Mouse (Mus musculus): ENCODE results near the gene AU022252. TPM values are rescaled to one million over a fixed set of nuclear protein-coding genes. Genes with fewer than 3 reads are reported as not detected.
"Not testable (repeated sequence)": the region's sequence is repeated elsewhere in the genome, so short reads cannot be mapped to it uniquely, and the experiment has no call there.

The AU022252 gene
- polyA plus RNA-seq (2015; fragmentation: Nextera tagmentation; extraction: Ambion mirVana), result 34.4 and 40.8 TPM in 2 replicates

- no peaks in the 10 kb centered on the region for H3K9me3 ChIP-seq
- peak; percentile 95 for ATAC-seq (ENCODE audit: borderline replicate concordance, extremely low read depth, low FRiP score, low TSS enrichment)
- H3K36me3 ChIP-seq, result peaks cover 11% of the 10 kb centered on the region; the same call in 1 of the 2 replicates
- H3K4me3 ChIP-seq, result peak within 1 kb of the TSS; percentile 64
- H3K27ac ChIP-seq, result peak within 1 kb of the TSS; percentile 77
- H3K27me3 ChIP-seq, result no peaks in the 10 kb centered on the region
- H3K9ac ChIP-seq, result peak within 1 kb of the TSS; percentile 75
- H3K4me1 ChIP-seq, result peaks cover 13% of the 10 kb centered on the region
- H3K4me2 ChIP-seq, result peak within 1 kb of the TSS; percentile 72
- WGBS, result under 1% methylated on average over 65 of the region's 71 CpGs
Measured at GRCm38 (mm10) chr4:119232410-119233255, at the start of gene AU022252, which contains the start of gene P3h1. Gene AU022252, minus strand, starts transcription at chr4:119232712. Gene P3h1, plus strand, starts transcription at chr4:119232915.

- H3K27me3 ChIP-seq; ATAC-seq (ENCODE audit: borderline replicate concordance, extremely low read depth, low FRiP score, low TSS enrichment); H3K9me3 ChIP-seq; H3K27ac ChIP-seq; H3K9ac ChIP-seq; H3K4me2 ChIP-seq; H3K4me1 ChIP-seq; H3K4me3 ChIP-seq: not testable (repeated sequence)
- H3K36me3 ChIP-seq, result peaks cover 90% of the 10 kb centered on the region
- 87% methylated on average over 15 of the region's 15 CpGs for whole genome bisulfite sequencing
Measured at GRCm38 (mm10) chr4:119278784-119279183, 46.3 kb upstream of the AU022252 start.

DNA sequence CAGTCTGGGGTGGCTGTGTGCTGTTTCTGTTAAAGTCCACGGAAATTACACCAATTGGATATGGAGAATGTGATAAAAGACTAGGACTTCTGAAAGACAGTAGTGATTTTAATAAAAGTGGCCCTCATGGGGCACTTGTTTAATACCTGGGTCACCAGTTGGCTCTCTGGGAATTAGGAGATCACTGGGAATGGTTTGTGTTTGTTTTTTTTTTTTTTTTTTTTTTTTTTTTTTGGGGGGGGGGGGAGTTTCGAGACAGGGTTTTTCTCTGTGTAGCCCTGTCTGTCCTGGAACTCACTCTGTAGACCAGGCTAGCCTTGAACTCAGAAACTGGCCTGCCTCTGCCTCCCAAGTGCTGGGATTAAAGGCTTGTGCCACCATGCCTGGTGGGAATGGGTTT, 43.2 kb upstream of the AU022252 start:
- Histone ChIP-seq H3K4me1 (no peaks in the 10 kb centered on the region), H3K27me3 (no peaks in the 10 kb centered on the region), H3K9ac (no peak overlapping the region), H3K4me3 (no peak overlapping the region), H3K36me3 (peaks cover 85% of the 10 kb centered on the region), H3K27ac (peak overlapping the region; percentile 70), H3K4me2 (no peak overlapping the region), H3K9me3 (no peaks in the 10 kb centered on the region)
- no peak for ATAC-seq (ENCODE audit: borderline replicate concordance, extremely low read depth, low FRiP score, low TSS enrichment)
- WGBS, result 70% methylated on average over 2 of the region's 2 CpGs

GRCm38 (mm10) chr4:119275226-119275625, 42.7 kb upstream of the AU022252 start:
- Histone ChIP-seq H3K27me3 (no peaks in the 10 kb centered on the region), H3K9ac (no peak overlapping the region), H3K4me1 (no peaks in the 10 kb centered on the region), H3K36me3 (peaks cover 86% of the 10 kb centered on the region), H3K27ac (peak overlapping the region; percentile 70), H3K9me3 (no peaks in the 10 kb centered on the region), H3K4me3 (no peak overlapping the region), H3K4me2 (no peak overlapping the region)
- ATAC-seq (ENCODE audit: borderline replicate concordance, extremely low read depth, low FRiP score, low TSS enrichment), result no peak
- WGBS, result 71% methylated on average over 2 of the region's 2 CpGs

DNA sequence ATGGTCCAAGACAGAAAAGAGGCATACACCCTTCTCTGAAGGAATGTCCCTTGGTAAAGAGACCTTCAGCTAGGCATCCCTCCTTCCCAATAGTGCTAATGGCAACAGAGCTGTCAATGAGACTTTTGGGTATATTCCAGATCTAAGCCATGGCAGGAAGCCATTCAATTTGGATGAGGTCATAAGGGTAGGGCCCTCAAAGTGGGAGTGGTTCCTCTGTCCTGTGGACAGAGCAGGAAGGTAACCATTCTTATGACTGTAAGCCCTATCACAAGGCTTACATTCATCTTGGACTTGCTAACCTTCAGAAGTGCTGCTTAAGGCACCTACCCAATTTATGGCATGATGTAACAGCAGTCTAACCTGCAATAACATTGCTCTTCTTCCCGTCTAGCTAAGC, 42.1 kb upstream of the AU022252 start:
- Histone ChIP-seq H3K4me3 (no peak overlapping the region), H3K4me2 (no peak overlapping the region), H3K27me3 (no peaks in the 10 kb centered on the region), H3K9me3 (no peaks in the 10 kb centered on the region), H3K27ac (peak overlapping the region; percentile 46), H3K4me1 (no peaks in the 10 kb centered on the region), H3K9ac (no peak overlapping the region), H3K36me3 (peaks cover 85% of the 10 kb centered on the region)
- WGBS, result 71% methylated on average over 1 of the region's 1 CpGs
- no peak for ATAC-seq (ENCODE audit: borderline replicate concordance, extremely low read depth, low FRiP score, low TSS enrichment)

DNA sequence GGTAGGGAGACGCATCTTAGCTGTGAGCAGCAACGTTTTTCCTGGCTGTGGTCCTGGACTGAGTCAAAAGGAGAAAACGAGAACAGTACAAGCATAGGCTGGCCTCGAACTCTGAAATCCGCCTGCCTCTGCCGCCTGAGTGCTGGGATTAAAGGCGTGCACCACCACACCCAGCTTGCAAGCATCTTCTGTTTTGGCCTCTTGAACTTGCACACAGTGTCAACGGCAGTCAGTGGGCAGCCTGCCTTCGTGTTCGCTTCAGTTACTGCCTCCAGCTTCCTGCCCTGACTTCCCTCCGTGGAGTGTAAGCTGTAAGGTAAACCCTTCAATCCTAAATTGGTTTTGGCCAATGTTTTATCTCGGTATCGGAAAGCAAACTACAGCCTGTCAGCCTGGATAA, 34.1 kb upstream of the AU022252 start:
- H3K36me3 ChIP-seq, result peaks cover 18% of the 10 kb centered on the region
- H3K27ac ChIP-seq, result no peak overlapping the region
- H3K4me1 ChIP-seq, result no peaks in the 10 kb centered on the region
- WGBS, result 63% methylated on average over 13 of the region's 13 CpGs
- H3K27me3 ChIP-seq, result no peaks in the 10 kb centered on the region
- ATAC-seq (ENCODE audit: borderline replicate concordance, extremely low read depth, low FRiP score, low TSS enrichment), result no peak
- no peak overlapping the region for H3K4me3 ChIP-seq
- H3K9ac ChIP-seq, result no peak overlapping the region
- no peak overlapping the region for H3K4me2 ChIP-seq
- H3K9me3 ChIP-seq, result no peaks in the 10 kb centered on the region

DNA sequence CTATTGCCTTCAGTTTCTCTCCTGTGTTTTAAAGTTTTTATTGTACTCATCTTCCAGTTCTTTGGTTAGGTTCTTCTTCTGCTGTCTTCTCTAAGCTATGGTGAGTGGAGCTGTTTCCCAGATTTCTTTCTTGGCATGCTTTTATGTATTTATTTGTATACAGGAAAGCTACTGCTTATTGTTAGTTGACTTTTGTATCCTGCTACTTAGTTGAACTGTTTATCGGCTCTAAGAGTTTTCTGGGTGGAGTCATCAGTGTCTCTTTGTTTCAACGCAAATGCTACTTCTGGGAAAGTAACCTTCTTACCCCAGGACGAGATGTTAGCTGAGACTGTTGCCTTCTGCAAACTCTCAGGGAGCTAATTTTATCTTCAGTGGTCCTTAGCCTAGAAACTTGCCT, 30.9 kb upstream of the AU022252 start:
- H3K36me3 ChIP-seq, result no peaks in the 10 kb centered on the region
- WGBS, result 53% methylated on average over 3 of the region's 3 CpGs
- no peak overlapping the region for H3K4me2 ChIP-seq
- ATAC-seq (ENCODE audit: borderline replicate concordance, extremely low read depth, low FRiP score, low TSS enrichment), result no peak
- H3K4me3 ChIP-seq, result no peak overlapping the region
- H3K27me3 ChIP-seq, result no peaks in the 10 kb centered on the region
- H3K9me3 ChIP-seq, result no peaks in the 10 kb centered on the region
- no peak overlapping the region for H3K27ac ChIP-seq
- H3K9ac ChIP-seq, result no peak overlapping the region
- no peaks in the 10 kb centered on the region for H3K4me1 ChIP-seq

DNA sequence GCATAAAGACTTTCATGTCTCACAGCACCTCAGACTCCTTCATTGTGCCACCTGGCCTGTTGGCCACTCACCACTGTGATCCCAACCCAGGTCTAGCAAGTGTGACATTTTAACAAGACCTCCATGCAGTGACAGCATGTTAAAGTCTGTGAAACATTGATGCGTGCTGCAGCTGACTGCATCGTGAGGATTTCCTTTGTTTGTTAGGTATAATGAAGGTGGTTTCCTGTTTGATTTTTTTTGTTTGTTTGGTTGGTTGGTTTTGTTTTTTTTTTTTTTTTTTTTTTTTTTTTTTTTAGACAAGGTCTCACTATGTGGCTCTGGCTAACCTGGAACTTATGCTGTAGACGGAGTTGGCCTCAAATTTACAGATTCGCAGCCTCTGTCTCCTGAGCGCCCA, 30.0 kb upstream of the AU022252 start:
- no peak overlapping the region for H3K4me3 ChIP-seq
- H3K4me2 ChIP-seq, result no peak overlapping the region
- H3K27ac ChIP-seq, result no peak overlapping the region
- H3K4me1 ChIP-seq, result no peaks in the 10 kb centered on the region
- no peaks in the 10 kb centered on the region for H3K9me3 ChIP-seq
- no peak for ATAC-seq (ENCODE audit: borderline replicate concordance, extremely low read depth, low FRiP score, low TSS enrichment)
- H3K9ac ChIP-seq, result no peak overlapping the region
- no peaks in the 10 kb centered on the region for H3K36me3 ChIP-seq
- H3K27me3 ChIP-seq, result no peaks in the 10 kb centered on the region
- 87% methylated on average over 5 of the region's 5 CpGs for WGBS

GRCm38 (mm10) chr4:119261087-119261713, 28.7 kb upstream of the AU022252 start:
- H3K4me2 ChIP-seq, result no peak overlapping the region
- no peak overlapping the region for H3K27ac ChIP-seq
- no peaks in the 10 kb centered on the region for H3K36me3 ChIP-seq
- H3K4me1 ChIP-seq, result no peaks in the 10 kb centered on the region
- no peaks in the 10 kb centered on the region for H3K27me3 ChIP-seq
- no peak overlapping the region for H3K4me3 ChIP-seq
- no peak overlapping the region for H3K9ac ChIP-seq
- no peak for ATAC-seq (ENCODE audit: borderline replicate concordance, extremely low read depth, low FRiP score, low TSS enrichment)
- H3K9me3 ChIP-seq, result no peaks in the 10 kb centered on the region
- 45% methylated on average over 7 of the region's 7 CpGs for WGBS

DNA sequence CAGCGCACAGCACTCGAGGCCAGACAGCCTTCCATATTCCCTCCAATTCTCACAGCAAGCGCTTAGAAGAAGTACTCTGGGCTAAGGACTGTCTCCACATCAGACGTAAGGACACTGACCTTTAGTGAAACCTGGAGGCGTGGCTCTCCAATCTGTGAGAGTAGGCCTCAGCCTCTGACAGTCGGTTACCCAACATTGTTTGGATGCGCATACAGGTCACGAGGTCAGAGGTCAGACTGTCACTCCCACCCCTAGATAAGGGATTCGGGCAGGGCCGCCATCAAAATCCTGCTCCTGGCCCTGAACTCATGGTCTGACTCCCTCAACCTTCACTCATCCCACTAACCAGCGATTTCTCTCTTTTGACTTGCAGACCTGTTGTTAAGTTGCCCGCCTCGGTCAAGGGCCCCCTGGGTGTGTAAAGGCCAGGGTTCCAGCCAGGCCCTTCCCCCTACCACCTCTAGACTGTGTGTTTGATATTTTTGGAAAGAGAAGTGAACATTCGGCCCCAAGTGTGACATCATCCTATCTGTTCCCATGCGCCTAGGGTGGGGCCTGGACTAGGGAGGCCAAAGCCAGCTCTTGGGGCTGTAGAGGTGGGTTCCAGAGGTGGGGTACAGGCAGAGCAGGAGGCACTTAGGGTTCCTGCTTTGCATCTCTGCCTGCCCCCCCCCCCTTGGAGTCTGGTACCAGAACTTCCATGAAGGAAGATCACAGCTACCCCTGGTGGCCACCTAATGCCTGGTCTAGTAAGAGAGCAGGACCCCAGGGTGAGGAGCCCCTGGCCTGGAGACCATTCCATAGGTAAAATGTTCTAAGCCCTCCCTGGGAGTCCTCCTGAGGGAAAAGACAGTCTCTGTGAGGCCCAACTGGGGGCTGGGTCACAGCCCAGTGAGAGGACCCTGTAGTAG, 27.1 kb upstream of the AU022252 start:
- Histone ChIP-seq H3K9ac (no peak overlapping the region), H3K27me3 (no peaks in the 10 kb centered on the region), H3K36me3 (no peaks in the 10 kb centered on the region), H3K27ac (no peak overlapping the region), H3K4me3 (no peak overlapping the region), H3K4me1 (no peaks in the 10 kb centered on the region), H3K9me3 (no peaks in the 10 kb centered on the region), H3K4me2 (no peak overlapping the region)
- no peak for ATAC-seq (ENCODE audit: borderline replicate concordance, extremely low read depth, low FRiP score, low TSS enrichment)
- 74% methylated on average over 15 of the region's 15 CpGs for WGBS

- Histone ChIP-seq H3K4me1 (peaks cover 15% of the 10 kb centered on the region), H3K9ac (no peak overlapping the region), H3K9me3 (no peaks in the 10 kb centered on the region), H3K27ac (no peak overlapping the region), H3K4me2 (no peak overlapping the region), H3K27me3 (no peaks in the 10 kb centered on the region), H3K4me3 (no peak overlapping the region), H3K36me3 (no peaks in the 10 kb centered on the region)
- no peak for ATAC-seq (ENCODE audit: borderline replicate concordance, extremely low read depth, low FRiP score, low TSS enrichment)
- WGBS, result 46% methylated on average over 6 of the region's 6 CpGs
Measured at GRCm38 (mm10) chr4:119257083-119257482, 24.6 kb upstream of the AU022252 start.
